Mouse (Mus musculus): ENCODE measurements around the gene Smarca4.
A peak's percentile ranks its signal among the peaks of the same experiment; 100 is the strongest.
"Not testable (repeated sequence)": the region's sequence is repeated elsewhere in the genome, so short reads cannot be mapped to it uniquely, and the experiment has no call there.

Smarca4 gene

DNA sequence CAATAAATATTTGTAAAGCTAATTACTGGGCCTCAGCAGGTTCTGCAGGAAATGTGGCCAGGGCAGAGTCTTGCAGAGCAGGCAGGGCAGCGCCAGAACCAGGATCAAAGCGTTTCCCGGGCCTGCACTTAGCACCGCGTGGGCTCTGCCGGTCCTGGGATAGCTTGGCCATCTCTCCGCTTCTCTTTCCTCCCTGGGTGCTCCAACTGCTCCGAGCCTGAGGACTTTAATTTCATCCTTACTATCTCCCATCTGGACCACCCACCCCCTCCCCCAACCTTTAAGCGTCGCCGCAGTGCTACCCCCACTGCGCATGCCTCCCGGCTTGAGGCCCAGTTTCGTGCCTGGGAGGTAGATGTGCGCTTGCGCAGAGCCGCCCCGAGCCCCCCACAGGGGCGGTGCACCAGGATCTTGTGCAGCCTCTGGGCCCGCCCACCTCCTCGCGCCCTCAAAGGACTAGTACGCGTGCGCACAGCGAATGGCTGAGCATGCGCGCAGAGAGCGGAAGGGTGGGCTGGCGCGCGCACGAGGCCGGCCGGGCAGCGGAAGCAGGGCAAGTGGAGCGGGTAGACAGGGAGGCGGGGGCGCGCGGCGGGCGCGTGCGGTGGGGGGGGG is at the start of gene Smarca4:
TSS of gene Smarca4 (plus strand) at position 553 of the 615 bp plus-strand sequence.
- peak; percentile 95 for DNase-seq (ENCODE audit: low spot score)

GRCm38 (mm10) chr9:21566538-21566937 is 49.4 kb upstream of the Smarca4 start:
- no peak for DNase-seq (ENCODE audit: low spot score)

DNA sequence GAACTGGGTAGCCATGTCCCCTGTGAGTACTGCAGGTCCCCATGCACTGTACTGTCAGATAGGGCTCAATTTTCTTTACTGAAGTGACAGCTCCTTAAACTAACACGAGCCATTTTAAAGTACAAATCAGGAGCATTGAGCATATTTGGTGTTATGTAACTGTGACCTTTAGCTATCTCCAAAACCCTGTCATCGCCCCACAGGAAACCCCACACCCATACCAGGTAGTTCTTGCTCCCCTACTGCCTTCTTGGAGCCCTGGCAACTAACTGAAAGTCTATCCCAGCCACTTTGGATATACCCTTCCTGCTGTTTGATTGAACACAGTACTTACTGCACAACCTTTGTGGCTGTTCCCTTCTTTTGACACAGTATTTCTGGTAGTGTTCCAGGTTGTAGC is 48.9 kb upstream of the Smarca4 start:
- no peak for DNase-seq (ENCODE audit: low spot score)

DNA sequence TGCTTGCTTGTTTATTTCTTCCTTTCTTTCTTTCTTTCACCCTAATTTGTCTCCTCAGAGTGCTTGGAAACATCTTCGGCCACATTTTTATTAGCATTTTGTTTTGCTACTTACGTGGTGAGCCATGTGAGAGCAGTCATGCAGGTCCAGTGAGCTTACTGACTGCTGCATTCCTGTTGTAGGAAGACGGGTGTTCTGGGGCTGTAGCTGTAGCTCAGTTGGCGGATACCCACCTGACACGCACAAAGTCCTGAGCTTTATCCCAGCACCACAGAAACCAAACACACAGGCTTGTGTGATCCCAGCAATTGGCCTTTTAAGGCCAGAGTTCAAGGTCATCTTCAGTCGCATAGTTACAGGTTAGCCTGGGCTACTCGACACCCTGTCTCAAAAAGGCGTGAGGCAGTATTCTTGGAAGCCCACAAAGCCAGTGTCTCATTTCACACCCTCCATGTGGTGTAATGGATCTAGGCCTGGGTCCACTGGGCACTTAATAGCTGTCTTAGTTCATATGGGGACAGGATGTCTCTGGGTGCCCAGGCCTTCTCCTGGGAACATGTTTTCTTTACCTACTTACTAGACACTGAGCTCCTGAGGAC is 47.2 kb upstream of the Smarca4 start:
- no peak for DNase-seq (ENCODE audit: low spot score)

DNA sequence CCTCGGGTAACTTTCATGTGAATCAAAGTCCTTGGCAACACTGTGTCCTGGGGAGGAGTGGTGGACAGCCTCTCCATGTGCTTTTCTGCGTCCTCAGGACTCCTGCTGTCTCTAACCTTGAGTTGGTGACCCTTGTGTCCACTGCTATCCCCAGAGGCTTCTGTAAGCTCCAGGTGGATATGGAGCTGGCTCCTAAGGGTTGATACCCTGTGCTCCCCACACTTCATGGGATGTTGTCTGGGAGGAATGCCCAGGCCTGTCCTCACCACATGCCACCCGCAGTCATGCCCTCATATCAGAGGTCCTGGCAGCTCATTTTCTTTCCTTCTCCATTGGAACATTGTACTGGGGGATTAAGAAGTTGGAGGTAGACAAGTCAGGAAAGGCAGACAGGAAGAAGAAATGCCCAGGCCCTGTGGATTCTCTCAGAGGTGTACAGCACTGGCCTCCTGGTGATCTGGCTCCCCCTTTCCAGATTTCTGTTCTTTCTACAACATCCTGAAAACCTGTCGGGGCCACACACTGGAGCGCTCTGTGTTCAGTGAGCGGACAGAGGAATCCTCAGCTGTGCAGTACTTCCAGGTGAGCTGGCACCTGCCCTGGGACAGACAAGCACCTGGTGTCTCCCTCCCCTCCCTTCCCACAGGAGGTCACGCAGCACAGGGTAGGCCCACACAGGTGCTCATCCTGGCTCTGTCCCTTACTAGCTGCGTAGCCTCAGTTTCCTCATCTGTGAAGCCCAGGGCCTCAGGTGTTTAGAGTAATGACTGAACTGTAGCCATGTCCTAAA is 41.8 kb upstream of the Smarca4 start:
- no peak for DNase-seq (ENCODE audit: low spot score)

- no peak for DNase-seq (ENCODE audit: low spot score)
Measured at GRCm38 (mm10) chr9:21575253-21575652, 40.7 kb upstream of the Smarca4 start.

GRCm38 (mm10) chr9:21576286-21576685 is 39.7 kb upstream of the Smarca4 start:
- DNase-seq (ENCODE audit: low spot score), result no peak

- DNase-seq (ENCODE audit: low spot score), result no peak
Measured at GRCm38 (mm10) chr9:21578226-21578625, 37.7 kb upstream of the Smarca4 start.

GRCm38 (mm10) chr9:21585401-21585800 is 30.6 kb upstream of the Smarca4 start:
- no peak for DNase-seq (ENCODE audit: low spot score)

GRCm38 (mm10) chr9:21587678-21588349 is 28.2 kb upstream of the Smarca4 start:
- no peak for DNase-seq (ENCODE audit: low spot score)

- no peak for DNase-seq (ENCODE audit: low spot score)
Measured at GRCm38 (mm10) chr9:21588350-21588749, 27.6 kb upstream of the Smarca4 start.

- DNase-seq (ENCODE audit: low spot score), result no peak
Measured at GRCm38 (mm10) chr9:21589538-21589937, 26.4 kb upstream of the Smarca4 start.

- no peak for DNase-seq (ENCODE audit: low spot score)
Measured at GRCm38 (mm10) chr9:21591127-21591830, 24.7 kb upstream of the Smarca4 start.

GRCm38 (mm10) chr9:21591831-21592702 is 23.9 kb upstream of the Smarca4 start:
- no peak for DNase-seq (ENCODE audit: low spot score)

GRCm38 (mm10) chr9:21592703-21593121 is 23.3 kb upstream of the Smarca4 start, which contains the start of the genes Timm29 and Yipf2:
Timm29 (plus strand) TSS chr9:21592722.
Yipf2 (minus strand) TSS chr9:21592828.
- DNase-seq (ENCODE audit: low spot score), result peak; percentile 78

- DNase-seq (ENCODE audit: low spot score), result peak; percentile 21
Measured at GRCm38 (mm10) chr9:21593122-21593721, 22.7 kb upstream of the Smarca4 start.

DNA sequence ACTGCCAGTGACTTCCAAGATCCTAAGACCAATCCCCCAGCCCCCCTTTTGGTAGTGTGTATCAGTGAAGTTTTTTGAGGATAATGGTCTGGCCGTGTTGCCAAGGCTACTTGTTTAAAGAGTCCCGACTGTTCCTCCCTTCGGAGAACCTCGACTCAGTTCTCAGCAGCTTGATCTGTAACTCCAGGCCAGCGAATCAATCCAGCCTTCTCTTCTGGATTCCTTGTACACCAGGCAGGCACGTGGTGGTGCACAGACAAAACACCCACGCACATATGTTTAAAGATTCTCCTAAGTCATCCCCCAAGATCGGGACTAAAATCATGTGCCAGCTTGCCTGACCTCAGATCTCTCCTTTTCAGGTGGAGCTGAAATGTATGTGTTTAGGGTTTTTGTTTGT is 21.6 kb upstream of the Smarca4 start:
- not testable (repeated sequence) for DNase-seq (ENCODE audit: low spot score)

- no peak for DNase-seq (ENCODE audit: low spot score)
Measured at GRCm38 (mm10) chr9:21594838-21595237, 21.1 kb upstream of the Smarca4 start.

- DNase-seq (ENCODE audit: low spot score), result no peak
Measured at GRCm38 (mm10) chr9:21598198-21598597, 17.8 kb upstream of the Smarca4 start.

GRCm38 (mm10) chr9:21600186-21600585 is 15.8 kb upstream of the Smarca4 start:
- no peak for DNase-seq (ENCODE audit: low spot score)
